Mouse (Mus musculus) midbrain, embryonic 14.5 days (tissue): Measurements from ENCODE around the gene Tbc1d8. TPM values are rescaled to one million over a fixed set of nuclear protein-coding genes. Genes with fewer than 3 reads are reported as not detected.
A peak's percentile ranks its signal among the peaks of the same experiment; 100 is the strongest.

Experiments used
- ATAC-seq: fragments of 200-750 bp; cut with Nextera tagmentation; 2 replicates; pipeline ENCODE4 v1.8.0; 2017; ENCODE audit warnings: moderate number of reproducible peaks, moderate library complexity; ENCODE audit not compliant: low FRiP score, low TSS enrichment
- DNase-seq: peaks from one replicate; pipeline ENCODE4 v3.0.0-alpha.2; 2015
- H3K27ac ChIP-seq: fragments of 300-500 bp; sonication (generic); replicated peaks from 2 replicates; pipeline ENCODE4 v1.5.1; 2014; ENCODE audit warnings: mild to moderate bottlenecking, low read depth, low read length, moderate library complexity
- H3K27me3 ChIP-seq: fragments of 300-500 bp; sonication (generic); 2 replicates; pipeline ENCODE4 v1.6.1; 2014; ENCODE audit warnings: low read length, control low read depth, mixed read lengths; ENCODE audit not compliant: control insufficient read depth, insufficient read depth
- H3K36me3 ChIP-seq: fragments of 300-500 bp; sonication (generic); 2 replicates; pipeline ENCODE4 v1.6.1; 2014; ENCODE audit warnings: low read length, control low read depth; ENCODE audit not compliant: control insufficient read depth, insufficient read depth
- H3K4me1 ChIP-seq: fragments of 300-500 bp; sonication (generic); 2 replicates; pipeline ENCODE4 v1.6.1; 2014; ENCODE audit warnings: mild to moderate bottlenecking, antibody characterized with exemption, low read length, control low read depth; ENCODE audit not compliant: control insufficient read depth, insufficient read depth
- H3K4me2 ChIP-seq: fragments of 300-500 bp; sonication (generic); 2 replicates; pipeline ENCODE4 v1.6.1; 2014; ENCODE audit warnings: mild to moderate bottlenecking, low read length, moderate library complexity
- H3K4me3 ChIP-seq: fragments of 300-500 bp; sonication (generic); replicated peaks from 2 replicates; pipeline ENCODE4 v1.5.1; 2014; ENCODE audit warnings: low read depth, low read length
- H3K9ac ChIP-seq: fragments of 300-500 bp; sonication (generic); replicated peaks from 2 replicates; pipeline ENCODE4 v1.6.1; 2014; ENCODE audit warnings: mild to moderate bottlenecking, low read length, moderate library complexity
- H3K9me3 ChIP-seq: fragments of 300-500 bp; sonication (generic); 2 replicates; pipeline ENCODE4 v1.6.1; 2016; ENCODE audit warnings: low read length, control low read depth, mixed read lengths; ENCODE audit not compliant: control insufficient read depth
- WGBS: fragments of 180-500 bp; shearing (Covaris S2); extraction: QIAGEN DNeasy Blood & Tissue Kit; methylation state at CpG from one replicate; pipeline ENCODE4 v1.1.7; 2014; 5-methylcytosine and 5-hydroxymethylcytosine counted together
- polyA plus RNA-seq: library from polyadenylated mRNA; unstranded; fragments of >200 nt; fragmentation: Nextera tagmentation; extraction: Ambion mirVana; gene quantifications from 2 replicates; pipeline ENCODE4 v1.2.1, GENCODE M21; 2014

Gene Tbc1d8
- polyA plus RNA-seq, 1 experiment from 2014 or later = 12.1 TPM

DNA sequence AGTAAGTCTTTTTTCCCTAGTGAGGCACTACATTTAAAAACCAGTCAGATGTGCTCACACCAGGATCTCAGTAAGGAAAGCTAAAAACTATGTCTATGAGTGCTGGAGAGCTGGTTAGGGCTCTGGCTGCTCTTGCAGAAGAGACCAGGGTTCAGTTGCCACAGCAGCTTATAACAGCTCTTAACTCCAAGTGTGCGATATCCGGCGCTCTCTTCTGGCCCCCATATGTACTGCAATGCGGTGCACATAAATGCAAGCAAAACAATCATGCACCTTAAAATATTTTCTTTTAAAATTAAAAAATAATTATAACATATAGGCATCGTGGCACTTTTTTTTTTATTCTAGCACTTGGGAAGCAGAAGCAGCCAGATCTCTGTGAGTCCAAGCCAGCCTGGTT lies 49.5 kb downstream of the Tbc1d8 start:
- no peaks in the 10 kb centered on the region for H3K4me1 ChIP-seq
- H3K9ac ChIP-seq = no peak overlapping the region
- H3K4me3 ChIP-seq = no peak overlapping the region
- DNase-seq (no peak), ATAC-seq (no peak)
- no peaks in the 10 kb centered on the region for H3K9me3 ChIP-seq
- no peak overlapping the region for H3K4me2 ChIP-seq
- H3K27me3 ChIP-seq = no peaks in the 10 kb centered on the region
- H3K36me3 ChIP-seq = no peaks in the 10 kb centered on the region
- 95% methylated on average over 5 of the region's 5 CpGs for WGBS
- no peak overlapping the region for H3K27ac ChIP-seq

DNA sequence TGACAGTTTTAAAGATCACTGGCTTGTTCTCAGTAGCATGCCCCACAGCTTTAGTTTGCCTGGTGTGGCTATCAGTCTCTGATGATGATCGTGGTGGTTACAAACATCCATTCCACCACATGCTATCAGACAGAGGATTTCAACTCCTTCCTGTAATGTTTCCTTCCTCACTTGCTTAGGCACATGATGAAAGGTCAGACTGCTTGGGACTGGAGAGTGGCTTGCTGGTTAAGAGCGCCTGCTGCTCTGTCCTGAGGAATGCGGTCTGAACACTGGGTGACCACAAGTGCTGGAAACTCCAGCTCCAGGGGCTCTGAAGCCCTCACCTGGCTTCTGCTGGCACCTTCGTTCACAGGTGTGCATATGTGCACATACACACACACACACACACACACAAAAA lies 50.3 kb downstream of the Tbc1d8 start:
- Histone ChIP-seq H3K27ac (no peak overlapping the region), H3K4me2 (no peak overlapping the region), H3K9ac (no peak overlapping the region), H3K27me3 (no peaks in the 10 kb centered on the region), H3K4me3 (no peak overlapping the region), H3K4me1 (no peaks in the 10 kb centered on the region), H3K9me3 (no peaks in the 10 kb centered on the region), H3K36me3 (no peaks in the 10 kb centered on the region)
- DNase-seq (no peak), ATAC-seq (no peak)
- WGBS = 92% methylated on average over 4 of the region's 4 CpGs

DNA sequence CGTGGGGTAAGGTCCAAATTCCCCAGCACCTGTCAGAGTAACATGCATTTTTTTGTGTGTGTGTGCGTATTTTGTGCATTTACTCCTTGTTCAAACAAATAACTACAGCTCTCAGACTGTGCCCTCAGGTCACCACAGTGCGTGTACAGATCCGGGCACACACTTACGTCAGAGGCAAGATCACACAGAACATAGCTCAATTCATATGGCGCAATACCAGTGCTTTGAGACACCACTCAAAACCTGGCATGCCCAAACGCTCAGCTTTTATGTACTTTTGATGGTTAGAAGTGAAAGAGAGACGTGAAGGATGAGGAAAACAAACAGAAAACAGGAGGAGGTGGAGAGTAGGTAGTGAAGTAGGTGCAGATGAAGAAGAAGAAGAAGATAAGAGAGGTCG lies 53.1 kb downstream of the Tbc1d8 start:
- ATAC-seq = no peak
- no peaks in the 10 kb centered on the region for H3K36me3 ChIP-seq

DNA sequence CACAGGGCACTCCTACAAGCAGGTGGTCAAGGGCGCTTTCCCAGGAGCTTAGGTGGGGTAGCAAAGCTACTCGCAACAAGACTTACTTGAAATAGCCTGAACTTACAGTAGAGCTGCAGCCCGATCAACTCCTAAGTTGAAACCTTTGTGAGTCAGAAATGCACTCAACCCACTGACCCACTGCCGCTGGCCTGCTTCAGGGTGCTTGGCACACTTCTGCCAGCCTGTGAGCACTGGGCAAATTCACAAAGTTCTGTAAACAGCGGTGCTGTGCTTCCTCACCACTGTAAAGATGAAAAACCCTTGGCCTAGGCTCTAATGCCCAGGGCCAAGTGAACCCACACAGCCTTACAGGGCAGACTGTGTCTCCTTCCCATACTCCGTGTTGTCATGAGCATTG lies 57.6 kb downstream of the Tbc1d8 start:
- no peak for ATAC-seq
- WGBS = 94% methylated on average over 6 of the region's 6 CpGs
- DNase-seq = no peak
- no peaks in the 10 kb centered on the region for H3K36me3 ChIP-seq
- no peak overlapping the region for H3K4me2 ChIP-seq
- no peaks in the 10 kb centered on the region for H3K27me3 ChIP-seq
- H3K9ac ChIP-seq = no peak overlapping the region
- H3K4me1 ChIP-seq = 0 out of 2 replicates have a peak, but pooled peaks cover 5% of the 10 kb centered on the region
- H3K27ac ChIP-seq = no peak overlapping the region
- H3K9me3 ChIP-seq = no peaks in the 10 kb centered on the region
- H3K4me3 ChIP-seq = no peak overlapping the region

More for the DNA sequence above, 53.1 kb downstream of the Tbc1d8 start:
- DNase-seq = no peak
- Histone ChIP-seq H3K27ac (no peak overlapping the region), H3K9me3 (no peaks in the 10 kb centered on the region), H3K4me2 (no peak overlapping the region), H3K4me3 (no peak overlapping the region), H3K27me3 (no peaks in the 10 kb centered on the region), H3K9ac (no peak overlapping the region), H3K4me1 (no peaks in the 10 kb centered on the region)
- 92% methylated on average over 9 of the region's 9 CpGs for WGBS

DNA sequence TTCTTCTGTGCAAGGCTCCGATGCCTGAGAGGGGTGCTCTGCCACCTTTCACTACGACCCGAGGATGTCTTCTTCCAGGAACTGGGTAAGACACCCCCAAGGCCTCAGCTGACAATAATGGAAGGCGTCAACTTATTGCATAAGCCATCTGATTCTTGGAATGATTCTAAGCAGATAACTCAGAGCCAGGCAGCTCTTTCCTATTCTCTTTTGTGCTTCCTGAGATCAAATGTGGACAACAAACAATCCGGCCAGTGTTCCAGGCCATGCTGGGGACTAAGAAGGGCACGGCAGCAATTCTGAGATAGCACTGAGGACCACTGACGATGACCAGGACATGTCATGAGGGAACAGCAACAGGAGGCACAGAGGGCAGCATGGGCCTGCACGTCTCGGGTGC lies 59.7 kb downstream of the Tbc1d8 start:
- 0 out of 2 replicates have a peak, but pooled peaks cover 5% of the 10 kb centered on the region for H3K4me1 ChIP-seq
- ATAC-seq = no peak
- H3K4me3 ChIP-seq = no peak overlapping the region
- DNase-seq = no peak
- no peak overlapping the region for H3K9ac ChIP-seq
- no peak overlapping the region for H3K4me2 ChIP-seq
- 89% methylated on average over 9 of the region's 9 CpGs for WGBS
- no peak overlapping the region for H3K27ac ChIP-seq
- H3K27me3 ChIP-seq = no peaks in the 10 kb centered on the region
- H3K9me3 ChIP-seq = no peaks in the 10 kb centered on the region
- H3K36me3 ChIP-seq = no peaks in the 10 kb centered on the region

DNA sequence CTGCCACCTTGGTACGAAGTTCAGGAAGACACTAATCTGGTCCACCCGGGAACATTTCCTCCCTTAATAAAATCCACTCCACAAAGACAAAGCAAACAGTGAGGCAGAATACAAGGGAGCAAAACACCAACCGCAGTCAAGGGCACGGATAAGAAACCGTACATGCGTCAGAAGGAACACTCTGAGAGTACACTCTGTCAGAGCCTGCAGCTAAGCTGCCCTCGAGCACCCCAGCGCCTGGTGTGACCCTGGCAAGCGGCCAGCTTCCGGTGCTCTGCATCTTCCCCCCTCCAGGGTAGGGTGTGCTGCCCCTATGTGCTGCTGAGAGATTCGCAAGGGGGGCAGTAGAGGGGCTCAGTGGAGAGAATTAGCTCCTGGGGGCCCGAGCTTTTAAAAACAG lies 60.7 kb downstream of the Tbc1d8 start:
- peak; percentile 58 for DNase-seq
- Histone ChIP-seq H3K9me3 (no peaks in the 10 kb centered on the region), H3K27me3 (no peaks in the 10 kb centered on the region), H3K4me1 (0 out of 2 replicates have a peak, but pooled peaks cover 5% of the 10 kb centered on the region), H3K36me3 (no peaks in the 10 kb centered on the region), H3K4me3 (no peak overlapping the region), H3K9ac (no peak overlapping the region), H3K4me2 (no peak overlapping the region), H3K27ac (no peak overlapping the region)
- no peak for ATAC-seq
- WGBS = 42% methylated on average over 12 of the region's 12 CpGs

DNA sequence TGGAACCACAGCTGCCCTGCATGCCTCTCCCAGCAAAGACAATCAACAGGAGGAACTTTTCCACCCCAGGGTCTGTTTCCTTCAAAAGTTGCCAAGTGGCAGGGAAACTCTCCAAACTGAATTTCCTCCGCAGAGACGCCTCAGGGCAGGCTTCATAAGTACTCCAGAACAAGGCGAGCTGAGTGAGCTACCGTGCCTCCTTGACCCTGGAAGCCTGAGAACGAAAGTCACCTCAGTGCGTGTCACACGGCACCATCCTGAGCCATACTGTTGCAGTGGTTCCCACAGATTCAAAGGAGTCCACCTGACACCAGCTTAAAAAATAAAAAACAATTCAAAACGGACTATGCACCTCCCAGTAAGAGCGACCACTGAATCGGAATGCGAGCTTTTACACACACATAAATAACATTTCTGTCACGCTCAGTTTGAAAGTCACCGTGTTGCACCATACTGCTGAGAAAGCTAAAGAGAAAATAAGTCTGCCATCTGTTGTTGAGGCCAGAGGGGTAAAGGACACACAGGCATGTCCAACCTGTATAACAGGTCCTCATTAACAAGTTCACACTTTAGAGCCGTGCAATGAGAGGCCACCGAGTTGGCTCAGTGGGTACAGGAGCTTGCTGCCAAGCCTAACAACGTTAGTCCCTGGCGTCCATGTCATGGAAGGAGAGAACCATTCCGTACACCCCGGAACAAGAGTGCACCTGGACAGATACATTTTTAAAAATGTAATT lies 68.3 kb downstream of the Tbc1d8 start:
- Histone ChIP-seq H3K36me3 (no peaks in the 10 kb centered on the region), H3K9me3 (no peaks in the 10 kb centered on the region), H3K4me1 (no peaks in the 10 kb centered on the region), H3K27me3 (no peaks in the 10 kb centered on the region), H3K27ac (no peak overlapping the region), H3K9ac (no peak overlapping the region), H3K4me2 (no peak overlapping the region), H3K4me3 (no peak overlapping the region)
- ATAC-seq = no peak
- WGBS = 85% methylated on average over 19 of the region's 19 CpGs
- no peak for DNase-seq

DNA sequence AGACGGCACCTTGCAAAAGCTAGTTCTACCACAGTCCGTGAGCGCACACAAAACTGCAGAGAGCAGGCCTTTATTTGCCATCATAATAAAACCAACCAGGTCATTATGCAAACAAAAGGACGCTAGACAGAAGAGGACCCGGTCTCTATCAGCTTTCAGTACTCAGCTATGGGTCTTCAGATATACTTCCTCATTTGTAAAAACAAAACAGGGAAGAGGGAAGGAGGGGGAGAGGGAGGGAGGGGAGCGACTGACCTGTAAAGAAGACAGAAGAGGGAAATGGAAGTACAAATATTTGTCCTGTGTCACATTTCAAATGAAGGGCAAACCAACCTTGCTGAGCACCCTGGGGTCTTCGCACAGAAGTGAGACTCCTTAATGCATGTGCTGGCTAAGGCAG lies 69.9 kb downstream of the Tbc1d8 start:
- H3K4me1 ChIP-seq = no peaks in the 10 kb centered on the region
- 71% methylated on average over 7 of the region's 7 CpGs for WGBS
- no peak overlapping the region for H3K4me3 ChIP-seq

DNA sequence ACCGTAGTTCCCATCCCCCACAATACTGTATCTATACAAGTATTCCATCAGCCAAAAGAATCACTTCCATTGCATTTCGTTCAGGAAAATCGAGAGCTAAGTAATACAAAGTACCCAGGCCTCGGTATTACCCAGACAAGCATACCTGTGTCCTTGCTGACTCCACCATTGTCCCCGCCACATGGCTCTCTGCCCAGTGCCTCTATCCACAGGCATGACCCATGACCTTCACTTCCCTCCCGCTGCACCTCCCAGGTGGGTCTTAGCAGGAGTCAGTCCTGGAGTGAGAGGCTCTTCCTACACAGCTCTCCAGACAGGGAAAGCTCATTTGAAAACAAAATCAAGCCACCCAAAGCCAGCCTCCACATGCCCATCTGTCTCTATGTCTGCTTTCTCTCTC lies 70.4 kb downstream of the Tbc1d8 start:
- H3K4me1 ChIP-seq = no peaks in the 10 kb centered on the region
- H3K27me3 ChIP-seq = no peaks in the 10 kb centered on the region
- WGBS = 93% methylated on average over 6 of the region's 6 CpGs
- H3K4me3 ChIP-seq = no peak overlapping the region
- H3K36me3 ChIP-seq = no peaks in the 10 kb centered on the region
- H3K27ac ChIP-seq = no peak overlapping the region
- H3K4me2 ChIP-seq = no peak overlapping the region
- DNase-seq (no peak), ATAC-seq (no peak)
- H3K9me3 ChIP-seq = no peaks in the 10 kb centered on the region
- no peak overlapping the region for H3K9ac ChIP-seq

More for the DNA sequence above, 69.9 kb downstream of the Tbc1d8 start:
- Histone ChIP-seq H3K27ac (no peak overlapping the region), H3K9ac (no peak overlapping the region), H3K27me3 (no peaks in the 10 kb centered on the region), H3K36me3 (no peaks in the 10 kb centered on the region), H3K9me3 (no peaks in the 10 kb centered on the region), H3K4me2 (no peak overlapping the region)
- ATAC-seq (no peak), DNase-seq (no peak)
